Mouse (Mus musculus) heart, adult 18-20 months (tissue): ENCODE results near the gene Filip1l. TPM values are rescaled to one million over a fixed set of nuclear protein-coding genes. Genes with fewer than 3 reads are reported as not detected.

Source experiments
- DNase-seq, 2 experiments: peaks; one replicate each; pipeline ENCODE4 v3.0.0; 2021 to 2022; ENCODE audit warnings: mixed read lengths in 1 of 2
- total RNA-seq, 2 experiments: library from RNA; stranded (reverse); gene quantifications; 2 replicates each; pipeline ENCODE4 v1.2.3; 2021

The Filip1l gene
- total RNA-seq, 2 experiments from 2014 or later: 26.0 to 34.6 TPM

DNA sequence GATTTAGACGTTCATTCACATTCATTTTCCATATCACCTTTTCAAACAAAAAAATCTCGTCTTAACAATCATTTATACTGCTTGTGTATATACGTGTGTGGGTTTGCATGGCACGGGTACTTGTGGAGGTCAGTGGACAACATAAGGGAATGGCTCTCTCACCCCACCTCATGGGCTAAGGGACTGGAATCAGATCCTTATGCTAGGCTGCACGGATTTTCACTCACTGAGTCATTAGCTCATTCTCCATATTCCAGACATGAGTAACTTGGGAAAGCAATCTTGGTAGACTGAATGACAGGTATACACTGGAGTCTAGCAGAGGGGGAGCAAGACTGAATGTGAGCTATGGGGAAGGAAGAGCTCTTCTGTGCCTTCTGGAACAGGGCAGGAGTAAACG, 80.8 kb downstream of the Filip1l start:
- no peak for DNase-seq

DNA sequence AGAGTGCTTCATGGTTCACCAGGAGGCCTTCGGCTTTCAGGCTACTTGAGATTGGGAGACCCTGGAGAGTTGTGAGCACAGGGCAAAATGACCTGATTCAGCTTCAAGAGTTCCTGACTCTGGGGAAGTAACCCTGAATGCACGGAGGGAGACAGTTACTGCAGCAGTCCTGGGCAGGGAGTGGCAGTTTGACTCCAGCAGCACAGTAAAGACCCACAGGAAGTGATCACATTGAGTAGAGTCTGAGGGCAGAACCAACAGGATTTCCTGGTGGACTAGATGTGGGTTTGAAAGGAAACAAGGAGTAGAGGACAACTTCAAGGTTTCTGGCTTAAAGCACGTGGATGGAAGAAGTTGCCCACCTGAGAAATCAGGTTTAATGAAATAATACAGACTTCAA, 81.7 kb downstream of the Filip1l start:
- DNase-seq: peak in 1 of 2 experiments; percentile 21

DNA sequence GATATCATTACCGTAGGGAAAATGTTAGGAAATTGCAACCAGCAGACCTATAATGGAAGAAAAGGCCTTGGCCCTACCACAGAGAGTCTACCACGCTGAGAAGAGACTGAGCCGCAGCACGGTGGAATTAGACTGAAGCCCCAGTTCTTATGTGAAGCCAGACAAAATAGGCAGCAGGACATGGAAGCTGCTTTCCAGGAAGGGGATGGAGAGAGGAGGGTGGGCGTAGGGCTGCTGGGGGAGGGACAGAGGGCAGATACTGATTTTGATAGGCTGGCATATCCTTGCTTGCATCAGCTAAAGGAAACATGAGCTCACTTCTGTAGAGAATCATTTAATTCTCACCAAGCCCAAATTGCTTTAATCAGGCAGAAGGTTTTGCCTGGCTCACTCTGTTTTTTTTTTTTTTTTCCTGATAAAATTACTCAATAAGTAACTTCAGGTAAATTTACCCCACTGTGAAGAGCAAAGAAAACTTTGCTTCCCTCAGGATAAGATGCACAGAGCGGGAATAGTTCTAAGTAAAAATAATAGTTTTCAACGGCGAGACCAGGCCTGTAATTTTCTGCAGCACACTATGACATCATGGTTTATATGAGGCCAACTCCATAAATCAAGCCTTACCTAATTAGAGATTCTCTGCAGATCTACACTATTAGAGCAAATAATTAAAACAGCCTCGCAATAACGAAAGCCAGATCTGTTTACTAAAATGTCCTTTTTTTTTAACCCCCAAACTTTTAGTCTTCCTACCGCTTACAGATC, 84.8 kb downstream of the Filip1l start:
- no peak for DNase-seq

DNA sequence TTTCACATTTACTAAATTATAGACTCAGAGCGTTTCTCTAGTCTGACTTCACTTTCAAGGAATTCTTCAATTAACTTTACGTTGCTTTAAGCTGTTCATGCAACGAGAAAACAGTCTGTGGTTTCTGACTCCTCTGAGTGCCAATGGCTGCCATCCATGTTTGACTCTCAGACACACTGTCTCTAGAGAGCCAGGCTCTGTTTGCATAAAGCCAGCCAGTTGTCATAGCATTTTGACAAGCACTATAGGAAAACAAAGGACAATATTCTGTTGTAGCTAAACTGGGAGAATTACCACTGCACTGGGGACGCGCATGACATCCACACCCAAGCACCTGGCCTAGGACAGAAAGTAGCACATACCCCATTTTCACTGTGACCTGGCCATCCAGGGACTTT, 85.4 kb downstream of the Filip1l start:
- DNase-seq: no peak

DNA sequence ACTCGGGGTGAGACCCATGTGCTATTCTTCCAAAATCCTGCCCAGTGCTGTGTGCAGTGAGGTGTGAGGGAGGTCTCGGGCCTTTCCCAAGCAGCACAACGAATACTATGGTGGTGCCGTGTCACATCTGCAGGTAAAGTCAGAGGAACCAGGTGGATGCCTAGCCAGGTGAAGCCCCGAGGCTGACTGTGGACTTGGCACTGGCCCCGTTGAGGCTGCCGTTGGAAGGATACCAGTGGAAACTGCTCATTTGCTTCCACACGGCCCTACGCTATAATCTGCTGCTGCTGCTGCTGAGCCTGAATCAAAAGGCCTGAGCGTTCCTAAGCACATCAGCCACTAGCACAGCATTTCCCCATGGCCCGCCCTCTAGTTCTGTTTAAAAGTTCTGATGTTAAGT, 86.3 kb downstream of the Filip1l start:
- DNase-seq: no peak

DNA sequence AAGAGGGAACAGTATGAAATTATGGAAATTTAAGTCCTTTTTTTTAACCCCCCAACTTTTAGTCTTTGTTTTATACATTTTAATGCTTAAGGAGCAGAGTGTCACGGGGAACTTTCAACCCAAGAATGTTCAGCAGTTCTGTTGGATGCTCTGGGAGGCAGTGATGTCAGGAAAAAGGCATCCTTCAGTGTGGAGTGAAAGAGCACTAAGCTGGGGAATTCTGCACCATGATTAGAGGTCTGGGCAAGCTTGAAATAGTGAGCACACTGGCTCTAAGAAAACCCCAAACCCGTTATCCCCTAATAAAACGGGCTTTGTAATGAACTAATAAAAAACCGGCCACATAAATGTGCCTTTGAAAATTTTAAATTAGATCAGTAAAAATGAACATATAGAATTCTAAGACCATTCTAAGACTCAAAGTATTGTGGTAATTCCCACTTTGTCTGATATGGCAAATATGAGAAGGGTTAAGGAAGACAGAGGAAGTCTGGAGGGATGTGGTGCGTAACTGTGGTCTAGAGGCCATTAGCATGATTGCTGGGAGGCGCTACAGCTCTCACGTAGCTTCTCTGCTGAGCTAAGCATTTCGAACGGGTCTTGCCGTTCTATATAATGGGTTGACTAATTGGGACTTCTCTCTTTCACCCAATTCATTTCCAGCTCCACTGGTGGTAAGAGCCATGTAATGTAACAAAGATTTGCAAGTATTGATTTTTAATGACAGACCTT, 88.0 kb downstream of the Filip1l start:
- no peak for DNase-seq

DNA sequence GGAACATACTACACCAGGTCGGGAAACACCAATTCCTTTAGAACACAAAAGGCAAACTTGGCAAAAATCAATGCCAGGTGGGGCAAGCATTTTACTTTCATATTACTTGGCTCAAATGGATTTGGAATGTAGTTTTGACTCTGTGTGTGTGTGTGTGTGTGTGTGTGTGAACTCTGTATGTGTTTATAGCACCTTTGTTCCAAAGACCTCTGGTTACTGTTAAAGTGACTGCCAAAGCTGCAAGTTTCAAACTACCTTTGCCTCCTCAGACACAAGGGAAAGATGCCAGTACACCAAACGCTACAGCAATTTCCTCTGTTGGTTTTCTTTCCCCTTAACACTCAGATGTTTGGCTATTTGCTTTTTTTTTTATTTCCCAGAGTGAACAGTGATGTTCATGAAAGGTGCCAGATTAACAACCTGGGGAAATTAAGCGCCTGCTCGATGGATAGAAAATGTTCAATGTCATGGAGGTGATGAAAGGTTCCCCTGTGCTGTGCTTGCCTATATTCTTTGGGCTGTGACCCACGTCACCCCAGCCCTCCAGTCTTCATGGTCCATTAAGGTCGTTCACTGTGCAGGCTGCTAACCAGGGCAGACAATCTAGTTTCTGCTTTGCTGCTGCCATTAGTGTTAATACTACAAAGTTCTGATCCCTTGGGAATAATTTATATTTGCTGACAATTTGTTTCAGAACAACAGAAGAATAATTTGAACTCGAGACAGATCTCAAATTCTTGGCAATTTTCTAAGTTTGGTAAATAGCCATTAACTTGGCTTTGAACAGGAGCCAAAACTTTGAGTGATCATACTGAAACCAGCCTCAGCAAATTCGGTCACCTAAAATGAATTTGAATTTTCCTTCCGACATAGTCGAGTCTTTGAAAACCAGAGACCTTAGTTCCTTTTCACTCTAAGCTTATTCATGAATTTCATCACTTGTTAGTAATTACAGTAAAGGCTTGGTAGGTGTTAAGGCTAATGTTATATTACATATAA, 92.5 kb downstream of the Filip1l start:
- DNase-seq: no peak

DNA sequence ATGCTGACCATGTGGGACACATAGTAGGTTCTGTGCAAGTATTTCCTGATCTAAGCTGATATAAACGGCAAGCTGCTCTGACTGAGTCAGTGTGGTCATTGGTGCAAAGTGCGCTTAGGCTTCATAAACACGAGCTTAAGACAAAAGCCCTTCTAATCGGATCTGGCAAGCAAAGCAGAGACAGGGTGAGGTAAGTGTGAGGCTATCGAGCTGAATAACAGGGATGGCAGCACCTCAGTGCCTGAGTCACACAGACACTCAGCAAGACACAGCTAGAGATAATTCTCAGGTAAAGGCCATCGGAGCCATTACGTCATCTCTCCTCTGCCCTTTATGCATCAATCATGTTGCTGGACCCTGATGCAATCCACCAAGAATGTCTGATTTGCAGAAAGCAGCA, 100.1 kb downstream of the Filip1l start:
- DNase-seq: no peak

DNA sequence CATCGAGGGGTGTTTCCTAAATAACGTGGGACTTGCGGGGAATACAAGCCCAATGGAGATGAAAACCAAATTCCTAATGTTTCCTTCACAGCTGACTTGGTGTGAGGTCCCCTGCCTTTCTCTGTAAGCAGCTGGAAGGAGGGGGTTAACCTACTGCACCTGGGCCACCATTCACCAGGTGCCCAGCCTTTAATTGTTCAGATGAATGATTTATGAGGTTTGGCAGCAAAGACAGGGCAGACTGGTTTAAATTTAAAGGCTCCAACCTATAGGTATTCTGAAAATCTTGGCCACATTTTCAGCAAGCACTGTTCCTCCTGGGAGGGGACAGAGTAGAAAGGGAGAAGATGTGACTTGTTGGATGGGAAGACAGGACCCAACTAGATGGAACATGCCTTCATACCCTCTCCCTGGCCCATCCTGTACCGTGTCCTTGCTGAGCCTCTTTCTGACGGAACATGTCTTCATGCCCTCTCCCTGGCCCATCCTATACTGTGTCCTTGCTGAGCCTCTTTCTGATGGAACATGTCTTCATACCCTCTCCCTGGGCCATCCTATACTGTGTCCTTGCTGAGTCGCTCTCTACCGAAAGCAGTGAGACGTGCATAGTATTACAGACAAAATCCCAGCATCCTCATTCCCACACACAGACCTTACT, 101.3 kb downstream of the Filip1l start:
- no peak for DNase-seq

DNA sequence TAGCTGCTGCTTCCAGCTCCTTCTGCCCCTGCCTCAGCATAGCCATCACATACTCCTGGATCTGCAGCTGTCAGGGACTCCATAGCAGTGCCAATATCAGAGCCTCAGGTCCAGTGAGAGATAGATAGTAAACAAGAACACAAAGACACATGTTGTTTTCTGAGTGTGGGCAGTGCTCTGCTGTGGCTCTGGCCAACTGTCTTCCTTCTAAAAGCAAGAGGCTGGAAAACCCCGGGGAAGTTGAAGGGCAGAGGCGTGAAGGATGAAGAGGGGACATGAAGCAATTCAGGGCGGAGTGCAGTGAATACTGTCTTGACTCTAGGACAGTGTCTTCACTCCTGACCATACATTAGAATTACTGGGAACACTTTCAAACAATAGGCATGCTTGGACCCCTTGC, 102.7 kb downstream of the Filip1l start:
- DNase-seq: no peak

DNA sequence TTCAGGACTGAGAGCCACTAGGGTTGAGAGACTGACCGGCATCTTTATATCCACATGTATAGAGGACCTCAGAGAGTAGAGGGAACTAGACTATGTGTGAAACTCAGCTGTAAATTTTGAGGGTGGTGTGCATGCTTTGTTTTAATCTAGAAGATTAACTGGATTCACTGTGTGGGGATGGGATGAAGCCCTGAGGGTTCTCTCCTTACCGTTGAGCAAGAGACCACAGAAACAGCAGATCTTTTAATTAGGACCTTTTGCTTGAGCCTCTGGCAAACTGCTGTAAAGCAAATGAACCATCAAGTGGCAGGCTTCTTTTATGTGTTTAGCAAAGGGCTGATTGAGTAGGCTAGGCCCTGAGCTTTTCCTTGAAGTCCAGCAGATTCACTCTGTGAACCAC, 103.1 kb downstream of the Filip1l start:
- no peak for DNase-seq

DNA sequence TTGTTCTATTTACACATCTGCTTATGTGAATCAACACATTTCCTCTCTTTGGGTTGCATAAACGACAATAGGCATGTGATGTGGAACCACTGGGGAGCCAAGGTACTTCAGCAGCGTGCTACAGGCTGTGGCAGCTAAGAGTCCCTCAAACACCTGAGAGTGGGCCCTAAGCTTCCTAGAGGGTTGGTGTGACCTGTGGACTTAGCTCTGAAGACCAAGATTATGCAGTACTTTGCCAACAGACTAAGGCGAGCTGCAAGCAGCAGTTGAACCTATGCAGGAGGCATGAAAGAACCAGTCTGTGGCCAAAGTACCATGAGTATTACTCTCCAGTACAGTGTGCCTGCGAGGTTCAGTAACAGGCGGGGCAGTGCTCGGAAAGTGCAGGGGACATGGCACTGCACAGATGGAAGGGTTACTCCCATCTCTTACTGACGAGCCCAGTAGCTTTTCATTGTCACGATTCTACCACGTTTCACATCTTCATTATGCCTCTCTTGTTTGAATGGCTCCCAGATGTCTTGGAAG, 112.6 kb downstream of the Filip1l start:
- no peak for DNase-seq

DNA sequence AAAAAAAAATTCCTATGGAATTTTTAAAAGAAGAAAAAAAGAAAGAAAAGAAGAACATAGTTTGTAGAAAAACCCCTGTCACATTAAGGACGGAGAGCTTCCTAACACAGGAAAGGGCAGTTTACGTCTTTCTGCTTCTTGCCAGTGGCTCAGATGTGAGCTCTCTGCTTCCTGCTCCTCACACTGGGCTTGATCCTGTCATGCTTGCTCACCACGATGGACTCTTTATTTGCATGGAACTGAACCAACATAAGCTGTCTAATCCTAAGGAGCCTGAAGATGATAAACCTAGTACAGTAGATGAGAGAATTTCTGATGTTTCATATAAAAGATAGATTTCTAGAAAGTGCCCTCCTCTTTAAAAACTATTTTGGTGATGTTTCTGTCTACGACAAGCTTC, 116.4 kb downstream of the Filip1l start:
- no peak for DNase-seq

DNA sequence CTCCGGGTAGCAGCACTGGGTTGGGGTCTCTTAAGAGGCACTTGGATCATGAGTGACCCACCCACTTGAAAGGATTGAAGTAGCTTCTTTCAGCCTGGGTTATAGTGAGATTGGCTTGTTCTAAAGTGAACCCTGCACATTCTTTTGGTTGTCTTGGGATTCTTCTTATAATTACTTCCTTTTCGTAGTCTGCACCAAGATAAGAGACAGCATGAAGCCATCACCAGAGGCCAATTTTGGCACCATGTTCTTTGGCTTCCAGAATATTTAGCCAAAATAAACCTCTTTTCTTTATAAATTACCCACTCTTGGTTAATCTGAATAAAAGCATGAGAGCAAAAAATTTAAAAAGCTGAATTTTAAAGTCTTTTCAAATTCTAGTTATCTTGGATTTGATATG, 117.0 kb downstream of the Filip1l start:
- no peak for DNase-seq

DNA sequence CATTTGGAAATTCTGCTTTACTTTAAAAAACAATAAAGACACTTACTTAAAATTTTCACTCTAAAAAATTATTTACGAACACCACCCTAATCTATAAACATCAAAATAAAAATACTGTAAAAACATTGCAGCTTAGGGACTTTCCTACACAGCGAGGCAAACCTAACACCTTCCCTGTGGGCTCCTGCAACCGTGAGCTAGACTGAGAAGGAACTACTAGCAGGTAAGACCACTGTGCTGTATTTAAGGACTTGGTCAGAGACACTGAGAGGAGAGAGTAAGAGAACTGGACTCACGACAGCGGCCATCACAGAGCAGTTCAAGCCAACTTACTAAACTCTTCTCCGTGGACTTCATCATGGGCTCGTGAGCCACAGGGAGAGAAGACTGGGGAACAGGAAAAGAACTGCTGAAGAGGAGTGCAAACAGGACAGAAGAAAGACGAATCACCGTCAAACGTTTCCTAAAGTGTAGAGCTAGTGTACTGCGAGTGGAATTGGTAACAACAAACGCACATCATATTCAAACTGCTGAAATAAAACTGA, 117.5 kb downstream of the Filip1l start:
- DNase-seq: no peak

DNA sequence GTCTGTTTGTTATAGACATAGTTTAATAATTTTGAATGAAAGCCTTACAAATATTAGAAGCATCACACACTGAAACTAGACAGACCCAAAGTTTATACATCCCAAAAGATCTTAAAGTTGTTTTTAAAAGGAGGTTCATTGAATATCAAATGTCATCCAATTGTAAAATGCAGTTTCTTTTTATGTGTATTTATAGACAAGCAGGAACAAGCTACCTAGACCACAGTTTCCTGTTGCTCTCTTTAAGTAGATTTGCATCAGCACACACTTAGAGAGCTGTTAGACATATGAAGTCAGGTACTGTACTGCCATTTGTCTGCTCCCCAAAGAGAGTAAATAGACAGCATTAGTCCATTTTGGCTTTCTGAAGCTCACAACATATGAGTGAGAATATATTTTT, 118.2 kb downstream of the Filip1l start:
- DNase-seq: no peak

DNA sequence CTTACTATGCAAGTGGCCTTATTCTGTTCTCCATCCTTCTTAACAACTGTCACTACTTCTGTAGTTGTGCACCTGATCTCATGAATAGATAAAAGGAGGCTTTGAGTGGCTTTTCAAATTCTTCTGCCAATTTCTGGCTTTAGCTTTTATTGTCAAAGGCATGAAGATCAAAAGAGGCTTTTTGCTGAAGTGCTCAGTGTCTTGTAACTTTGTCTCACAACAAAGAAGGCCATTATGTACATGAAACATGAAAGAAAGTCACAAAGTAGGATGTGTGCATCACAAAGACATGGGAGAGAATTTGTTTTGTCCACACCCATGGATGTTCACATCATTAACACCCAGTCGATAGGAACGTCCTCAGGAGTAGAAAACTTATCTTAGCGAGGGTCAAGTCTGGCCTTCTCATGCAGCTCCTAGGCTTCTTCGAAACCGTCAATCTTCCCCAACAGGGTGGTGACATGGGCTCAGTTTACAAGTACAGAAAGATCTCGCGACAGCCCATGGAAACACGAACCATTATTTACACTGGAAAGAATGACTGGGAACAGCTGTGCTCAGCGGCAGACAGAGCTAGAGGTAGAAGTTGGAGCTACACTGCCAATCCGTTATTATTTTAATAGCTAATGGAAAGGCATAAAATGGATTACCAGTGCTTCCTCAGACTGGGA, 120.7 kb downstream of the Filip1l start:
- DNase-seq: no peak

DNA sequence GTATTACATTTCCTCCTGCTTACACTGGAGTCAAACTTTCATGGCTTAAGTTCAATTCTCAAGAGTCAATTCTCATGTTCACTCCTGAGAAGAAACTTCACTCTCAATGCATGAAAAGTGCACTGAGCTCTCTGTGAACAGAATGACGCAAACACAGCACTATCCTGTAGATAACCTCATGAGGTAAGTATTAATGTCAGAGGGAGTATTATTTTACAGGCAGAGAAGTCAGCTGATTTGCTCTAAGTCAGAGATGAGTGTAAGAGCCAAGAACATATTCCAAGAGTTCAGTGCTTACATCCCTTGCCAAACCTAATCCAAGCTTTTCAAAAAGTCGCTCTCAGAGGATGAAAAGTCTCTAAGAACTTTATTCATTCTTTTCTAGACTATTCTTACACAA, 125.6 kb downstream of the Filip1l start:
- peak; percentile 30 to 32 for DNase-seq

DNA sequence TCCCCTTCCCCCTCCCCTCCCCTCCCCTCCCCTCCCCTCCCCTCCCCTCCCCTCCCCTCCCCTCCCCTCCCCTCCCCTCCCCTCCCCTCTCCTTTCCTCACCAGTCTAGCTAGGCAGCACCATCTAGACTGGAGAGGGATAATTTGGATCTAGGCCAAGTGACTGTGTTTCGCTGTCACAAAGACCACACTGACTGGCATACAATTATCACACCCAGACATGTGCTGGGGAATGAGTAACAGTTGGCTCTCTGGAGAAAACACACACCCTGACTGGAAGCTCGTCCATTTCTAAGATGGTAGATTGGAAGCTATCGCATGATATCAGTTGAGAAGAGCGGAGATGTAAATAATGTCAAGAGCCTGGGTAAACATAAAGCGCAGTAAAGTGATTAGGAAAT, 126.9 kb downstream of the Filip1l start:
- no peak for DNase-seq

DNA sequence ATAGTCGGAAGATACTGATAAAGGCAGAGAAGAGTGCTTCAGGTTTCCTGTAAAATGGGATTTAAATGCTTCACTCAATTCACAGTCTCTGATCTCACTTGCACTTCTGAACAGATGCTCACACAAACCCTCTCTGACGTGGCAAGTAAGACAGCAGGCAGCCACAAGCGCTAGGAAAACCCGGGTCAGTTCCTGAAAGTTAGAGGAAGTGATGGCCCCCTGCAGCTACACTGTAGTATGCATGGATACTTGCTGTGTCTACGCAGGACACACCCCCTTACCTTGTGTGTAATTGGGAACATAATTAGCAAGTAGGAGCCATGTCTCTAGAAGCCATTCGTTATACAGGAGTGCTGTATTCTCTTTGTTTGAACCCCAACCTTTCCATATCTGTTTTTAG, 129.4 kb downstream of the Filip1l start:
- DNase-seq: no peak

DNA sequence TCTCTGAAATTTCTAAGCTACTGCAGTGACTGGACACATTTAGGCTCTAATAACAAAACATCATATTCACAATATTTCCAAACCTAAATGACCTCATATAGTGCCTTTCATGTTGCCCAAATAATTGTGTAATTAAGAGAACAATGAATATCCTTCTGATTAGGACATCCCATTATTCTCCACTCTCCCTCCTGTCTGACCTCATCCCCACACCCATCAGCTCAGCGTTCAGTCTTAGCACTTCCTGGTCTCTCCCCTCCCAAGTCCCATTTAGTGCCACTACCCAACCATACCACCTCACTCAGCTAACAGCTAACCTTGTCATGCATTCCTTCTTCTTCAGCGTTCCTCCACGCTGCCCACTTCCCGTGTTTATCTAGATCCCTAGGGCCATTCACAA, 130.0 kb downstream of the Filip1l start:
- DNase-seq: no peak
